Comparison of ENCODE assay signal across 8 mouse cellular contexts in the genomic region with DNA sequence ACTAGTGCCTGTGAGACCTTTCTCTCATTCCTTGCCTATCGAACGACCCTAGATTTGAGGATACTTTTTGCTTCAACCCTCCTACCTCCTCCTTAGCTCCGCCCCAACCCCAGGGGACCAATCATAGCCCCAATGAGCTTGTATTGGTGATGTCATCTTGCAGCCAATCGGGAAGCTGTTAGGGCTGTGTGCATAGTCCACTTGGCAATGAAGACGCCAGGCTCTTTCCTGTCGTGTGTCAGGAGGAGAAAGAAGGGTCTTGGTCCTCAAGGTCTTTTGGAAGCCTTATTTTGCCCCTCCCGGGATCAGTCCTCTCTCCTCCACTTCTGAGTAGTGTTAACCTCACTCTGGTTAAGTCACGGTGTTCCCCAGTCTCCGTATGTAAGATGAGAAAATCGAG. TPM values are rescaled to one million over a fixed set of nuclear protein-coding genes. Genes with fewer than 3 reads are reported as not detected.
A peak's percentile ranks its signal among the peaks of the same experiment; 100 is the strongest.
DNase-seq lines count a peak whose midpoint lies in the region; ATAC-seq and TF ChIP-seq lines count a peak whose summit lies in the region.

No protein-coding gene starts in this region.

- peak; percentile 92 for ATAC-seq in forebrain, embryonic 12.5 days (ENCODE audit: low FRiP score)
- peak; percentile 85 for ATAC-seq in heart, embryonic 15.5 days (replicated peaks; ENCODE audit: insufficient number of reproducible peaks, insufficient read depth, low FRiP score, low read depth)
- ATAC-seq in kidney, postnatal 0 days (replicated peaks; ENCODE audit: low FRiP score, low read depth) = peak; percentile 96
- ATAC-seq in liver, embryonic 12.5 days = peak; percentile 86

- H3K9ac ChIP-seq in forebrain, embryonic 12.5 days = peak overlapping the region; percentile 45; the same call in 1 of the 2 replicates
- peak overlapping the region; percentile 41; the same call in 1 of the 2 replicates for H3K9ac ChIP-seq in heart, embryonic 15.5 days
- no peak overlapping the region for H3K9ac ChIP-seq in kidney, postnatal 0 days (ENCODE audit: low read depth, low read length)
- no peak overlapping the region for H3K9ac ChIP-seq in liver, embryonic 12.5 days

- no peak for TF ChIP-seq CTCF in kidney, postnatal 0 days (IDR thresholded peaks at IDR 0.05; ENCODE audit: low read depth)

- 2% methylated on average over 10 of the region's 10 CpGs for WGBS in forebrain, embryonic 12.5 days
- whole genome bisulfite sequencing in heart, embryonic 15.5 days = 2% methylated on average over 10 of the region's 10 CpGs
- WGBS in kidney, postnatal 0 days = 1% methylated on average over 10 of the region's 10 CpGs
- 7% methylated on average over 10 of the region's 10 CpGs for WGBS in liver, embryonic 12.5 days (ENCODE audit: insufficient replicate concordance)

- H3K27ac ChIP-seq in forebrain, embryonic 12.5 days = peak overlapping the region; percentile 79
- H3K27ac ChIP-seq in heart, embryonic 15.5 days = 0 out of 2 replicates have a peak overlapping the region, but pooled peaks have one; percentile 39
- no peak overlapping the region for H3K27ac ChIP-seq in kidney, postnatal 0 days
- no peak overlapping the region for H3K27ac ChIP-seq in liver, embryonic 12.5 days

- no peaks in the 10 kb centered on the region for H3K36me3 ChIP-seq in forebrain, embryonic 12.5 days (replicated peaks)
- no peaks in the 10 kb centered on the region for H3K36me3 ChIP-seq in heart, embryonic 15.5 days
- H3K36me3 ChIP-seq in kidney, postnatal 0 days (ENCODE audit: insufficient read depth, low read length) = no peaks in the 10 kb centered on the region
- H3K36me3 ChIP-seq in liver, embryonic 12.5 days = no peaks in the 10 kb centered on the region

- no peaks in the 10 kb centered on the region for H3K9me3 ChIP-seq in forebrain, embryonic 12.5 days
- H3K9me3 ChIP-seq in heart, embryonic 15.5 days (replicated peaks) = no peaks in the 10 kb centered on the region
- H3K9me3 ChIP-seq in kidney, postnatal 0 days (replicated peaks; ENCODE audit: low read length) = no peaks in the 10 kb centered on the region
- H3K9me3 ChIP-seq in liver, embryonic 12.5 days (replicated peaks) = no peaks in the 10 kb centered on the region

- peaks cover 63% of the 10 kb centered on the region for H3K4me1 ChIP-seq in forebrain, embryonic 12.5 days
- peaks cover 25% of the 10 kb centered on the region for H3K4me1 ChIP-seq in heart, embryonic 15.5 days (replicated peaks)
- no peaks in the 10 kb centered on the region for H3K4me1 ChIP-seq in kidney, postnatal 0 days (replicated peaks; ENCODE audit: insufficient read depth, low read length)
- H3K4me1 ChIP-seq in liver, embryonic 12.5 days = no peaks in the 10 kb centered on the region

- H3K4me2 ChIP-seq in forebrain, embryonic 12.5 days = peak overlapping the region; percentile 51
- H3K4me2 ChIP-seq in heart, embryonic 15.5 days = peak overlapping the region; percentile 62
- H3K4me2 ChIP-seq in kidney, postnatal 0 days (ENCODE audit: low read length) = peak overlapping the region; percentile 51
- peak overlapping the region; percentile 58 for H3K4me2 ChIP-seq in liver, embryonic 12.5 days

- no peaks in the 10 kb centered on the region for H3K27me3 ChIP-seq in forebrain, embryonic 12.5 days
- H3K27me3 ChIP-seq in heart, embryonic 15.5 days = no peaks in the 10 kb centered on the region
- H3K27me3 ChIP-seq in kidney, postnatal 0 days (ENCODE audit: insufficient read depth, low read length) = no peaks in the 10 kb centered on the region
- peaks cover 25% of the 10 kb centered on the region for H3K27me3 ChIP-seq in liver, embryonic 12.5 days (replicated peaks)

- H3K4me3 ChIP-seq in forebrain, embryonic 12.5 days (replicated peaks) = peak overlapping the region; percentile 28
- peak overlapping the region; percentile 43 for H3K4me3 ChIP-seq in heart, embryonic 15.5 days
- peak overlapping the region; percentile 11 for H3K4me3 ChIP-seq in kidney, postnatal 0 days (replicated peaks; ENCODE audit: low read depth, low read length)
- peak overlapping the region; percentile 27 for H3K4me3 ChIP-seq in liver, embryonic 12.5 days

- peak; percentile 48 to 66 for DNase-seq in B cell, adult 2 months
- DNase-seq in c-Kit-positive CD71-positive TER-119-negative erythroid progenitor cells, embryonic 14.5 days (ENCODE audit: low read depth) = peak; percentile 37
- DNase-seq in kidney, postnatal 0 days (ENCODE audit: low spot score) = peak; percentile 92
- peak; percentile 26 for DNase-seq in naive thymus-derived CD4-positive, alpha-beta T cell, adult 2 months (ENCODE audit: low read depth)
- peak; percentile 81 for DNase-seq in telencephalon, adult 2 months (ENCODE audit: low read depth, low spot score)

RNA-seq across cellular contexts. Expression of a gene that starts 11.3 kb away (rescaled TPM):
- polyA plus RNA-seq in forebrain, embryonic 12.5 days (2016; fragmentation: Nextera tagmentation; extraction: Ambion mirVana) = 42.7 and 45.8 TPM in 2 replicates
- polyA plus RNA-seq in heart, embryonic 15.5 days (2015; fragmentation: Nextera tagmentation; extraction: Ambion mirVana) = 2.1 and 3.5 TPM in 2 replicates
- polyA plus RNA-seq in kidney, postnatal 0 days (2015; fragmentation: Nextera tagmentation; extraction: Ambion mirVana) = 3.5 and 3.9 TPM in 2 replicates
- 0.30 and 0.36 TPM in 2 replicates for polyA plus RNA-seq in liver, embryonic 12.5 days (2016; fragmentation: Nextera tagmentation; extraction: Ambion mirVana)

RNA-seq across cellular contexts. Expression of a gene that starts 23.7 kb away (rescaled TPM):
- 55.9 and 57.7 TPM in 2 replicates for polyA plus RNA-seq in forebrain, embryonic 12.5 days (2016; fragmentation: Nextera tagmentation; extraction: Ambion mirVana)
- polyA plus RNA-seq in heart, embryonic 15.5 days (2015; fragmentation: Nextera tagmentation; extraction: Ambion mirVana) = 55.3 and 62.0 TPM in 2 replicates
- polyA plus RNA-seq in kidney, postnatal 0 days (2015; fragmentation: Nextera tagmentation; extraction: Ambion mirVana) = 85.5 and 93.2 TPM in 2 replicates
- 0.56 and 0.67 TPM in 2 replicates for polyA plus RNA-seq in liver, embryonic 12.5 days (2016; fragmentation: Nextera tagmentation; extraction: Ambion mirVana)

RNA-seq across cellular contexts. Expression of a gene that starts 50.8 kb away (rescaled TPM):
- polyA plus RNA-seq in forebrain, embryonic 12.5 days (2016; fragmentation: Nextera tagmentation; extraction: Ambion mirVana) = not detected in 2 replicates
- not detected in 2 replicates for polyA plus RNA-seq in heart, embryonic 15.5 days (2015; fragmentation: Nextera tagmentation; extraction: Ambion mirVana)
- not detected in 2 replicates for polyA plus RNA-seq in kidney, postnatal 0 days (2015; fragmentation: Nextera tagmentation; extraction: Ambion mirVana)
- polyA plus RNA-seq in liver, embryonic 12.5 days (2016; fragmentation: Nextera tagmentation; extraction: Ambion mirVana) = not detected in 2 replicates

Comparison
In these comparisons a context has a peak if more than half of its experiments do, and no peak if none do; other contexts are left out.
1. DNase-seq: peak in every context shown above with its lines; median percentile 92 in kidney, postnatal 0 days; 81 in telencephalon, adult 2 months; 57 in B cell, adult 2 months; 37 in c-Kit-positive CD71-positive TER-119-negative erythroid progenitor cells, embryonic 14.5 days; 26 in naive thymus-derived CD4-positive, alpha-beta T cell, adult 2 months.
2. H3K27ac ChIP-seq: peak in forebrain, embryonic 12.5 days (single experiment) and heart, embryonic 15.5 days (single experiment); none in kidney, postnatal 0 days (single experiment) and liver, embryonic 12.5 days (single experiment).
3. H3K9ac ChIP-seq: peak in forebrain, embryonic 12.5 days (single experiment) and heart, embryonic 15.5 days (single experiment); none in kidney, postnatal 0 days (single experiment) and liver, embryonic 12.5 days (single experiment).
4. RNA of a gene that starts 23.7 kb away (polyA plus RNA-seq): 85.5 to 93.2 TPM in kidney, postnatal 0 days, 55.3 to 62.0 TPM in heart, embryonic 15.5 days and 55.9 to 57.7 TPM in forebrain, embryonic 12.5 days; 0.56 to 0.67 TPM in liver, embryonic 12.5 days; every median in the first group is over 10 times any median in the second.
5. Peak in every context shown above with its lines, with median percentiles within 50 percentile points of each other: ATAC-seq, H3K4me2 ChIP-seq and H3K4me3 ChIP-seq.